Mouse (Mus musculus) lung, adult 2 months (tissue): ENCODE measurements around the gene Ptov1. TPM values are rescaled to one million over a fixed set of nuclear protein-coding genes. Genes with fewer than 3 reads are reported as not detected.

Experiments used
- DNase-seq: peaks from one replicate; pipeline ENCODE4 v3.0.0; 2022
- H3K4me1 ChIP-seq: fragments of 200-500 bp; 2 replicates; pipeline ENCODE4 v1.6.1; 2011; ENCODE audit warnings: low read length; ENCODE audit not compliant: control insufficient read depth, insufficient read depth
- H3K4me3 ChIP-seq: fragments of 200-500 bp; replicated peaks from 2 replicates; pipeline ENCODE3; 2011; ENCODE audit warnings: low read depth, mild to moderate bottlenecking, control low read depth, low read length; ENCODE audit errors: extremely low read depth
- CTCF ChIP-seq: fragments of 200-500 bp; IDR thresholded peaks from 2 replicates; pipeline ENCODE4 v1.5.1; 2011; ENCODE audit warnings: mild to moderate bottlenecking, low read length, control low read depth; ENCODE audit not compliant: insufficient read depth
- POLR2A ChIP-seq: fragments of 200-500 bp; IDR thresholded peaks from 2 replicates; pipeline ENCODE4 v1.6.1; 2011; ENCODE audit warnings: low read depth, mild to moderate bottlenecking, control low read depth, low read length, borderline replicate concordance; ENCODE audit errors: extremely low read depth
- WGBS: fragments of 180-500 bp; shearing (Covaris S2); methylation state at CpG from one replicate; pipeline ENCODE4 v1.1.7; 2018; 5-methylcytosine and 5-hydroxymethylcytosine counted together
- polyA plus RNA-seq: library from polyadenylated mRNA; depleted of rRNA; stranded (reverse); fragments of >200 nt; gene quantifications from 2 replicates; pipeline ENCODE4 v1.2.3, GENCODE M21; 2012

Ptov1 gene
- polyA plus RNA-seq, 1 experiment: 280 TPM

DNA sequence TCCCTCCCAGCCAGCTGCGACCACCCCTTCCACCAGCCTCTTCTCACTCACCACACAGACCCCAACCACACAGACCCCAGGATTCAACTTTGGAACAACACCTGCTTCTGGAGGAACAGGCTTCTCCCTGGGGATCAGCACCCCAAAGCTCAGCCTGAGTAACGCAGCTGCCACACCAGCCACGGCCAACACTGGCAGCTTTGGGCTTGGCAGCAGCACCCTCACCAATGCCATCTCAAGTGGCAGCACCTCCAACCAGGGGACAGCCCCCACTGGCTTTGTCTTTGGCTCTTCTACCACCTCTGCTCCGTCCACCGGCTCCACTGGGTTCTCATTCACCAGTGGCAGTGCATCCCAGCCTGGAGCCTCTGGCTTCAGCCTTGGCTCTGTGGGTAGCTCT, 40.9 kb downstream of the Ptov1 start:
- DNase-seq: no peak
- Histone ChIP-seq H3K4me1 (no peaks in the 10 kb centered on the region; the same call in 1 of the 2 replicates), H3K4me3 (no peak overlapping the region)
- WGBS: 93% methylated on average over 5 of the region's 5 CpGs
- TF ChIP-seq CTCF: no peak
- no peak for TF ChIP-seq POLR2A

DNA sequence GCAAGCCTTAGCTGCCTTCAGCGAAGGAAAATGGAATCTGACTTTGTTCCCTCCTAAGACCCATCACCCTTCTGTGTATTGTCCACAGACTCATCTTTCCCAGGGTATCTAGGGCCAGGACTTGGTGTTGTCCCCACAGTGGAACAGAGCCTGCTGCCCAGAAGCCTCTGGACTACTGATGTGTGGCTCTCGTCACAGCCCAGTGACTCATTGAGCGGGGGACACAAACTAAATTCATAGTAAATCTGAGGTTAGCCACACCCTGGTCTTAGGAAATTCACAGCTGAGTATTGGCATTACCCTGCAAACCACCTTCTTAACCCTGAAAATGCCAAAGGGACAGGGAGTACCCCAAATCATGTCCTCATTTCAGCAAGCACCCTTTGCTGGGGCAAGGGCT, 42.8 kb downstream of the Ptov1 start:
- no peak for DNase-seq
- TF ChIP-seq CTCF (no peak), POLR2A (no peak)
- H3K4me1 ChIP-seq: no peaks in the 10 kb centered on the region; the same call in 1 of the 2 replicates
- H3K4me3 ChIP-seq: no peak overlapping the region
- 68% methylated on average over 3 of the region's 3 CpGs for WGBS

DNA sequence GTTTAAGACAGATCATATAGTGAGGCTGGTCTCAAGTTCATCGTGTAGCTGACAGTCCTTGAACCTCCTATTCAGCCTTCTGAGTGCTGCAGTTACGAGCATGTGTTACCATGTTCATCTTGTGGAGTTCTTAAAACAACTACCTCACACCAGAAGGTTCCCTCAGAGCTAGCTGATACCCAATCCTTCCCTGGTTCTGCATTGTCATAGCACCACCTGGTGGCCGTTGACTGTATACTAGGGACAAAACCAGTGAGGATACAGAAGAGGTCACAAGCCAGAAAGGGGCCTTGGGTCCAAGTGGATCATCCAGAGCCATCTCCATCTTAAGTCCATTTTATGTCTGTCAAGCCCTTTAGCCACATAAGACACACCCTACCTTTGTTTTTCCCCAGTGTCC, 44.7 kb downstream of the Ptov1 start:
- WGBS: 7% methylated on average over 3 of the region's 3 CpGs
- DNase-seq: peak; percentile 75
- Histone ChIP-seq H3K4me1 (peaks cover 4% of the 10 kb centered on the region), H3K4me3 (no peak overlapping the region)
- TF ChIP-seq CTCF (peak; percentile 60), POLR2A (no peak)

DNA sequence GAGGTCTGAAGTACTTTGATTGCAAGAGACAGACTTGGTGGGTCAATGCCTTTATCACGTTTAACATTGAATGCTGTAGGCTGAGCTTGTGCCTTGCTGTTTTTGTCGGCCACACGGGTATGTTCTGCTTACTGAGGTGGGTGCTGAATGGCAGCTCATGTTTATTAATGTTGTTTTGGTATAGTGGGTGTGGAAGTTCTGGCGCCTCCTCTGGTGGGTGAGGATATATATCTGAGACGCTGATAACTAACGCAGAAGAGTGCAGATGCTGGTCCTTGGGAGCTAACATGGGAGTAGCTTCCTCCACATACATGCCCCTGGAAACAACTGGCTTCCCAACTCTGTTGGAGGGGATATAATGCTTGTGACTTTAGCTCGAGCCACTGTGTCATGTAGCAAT, 46.2 kb downstream of the Ptov1 start:
- no peak for DNase-seq
- no peak for TF ChIP-seq POLR2A
- TF ChIP-seq CTCF: no peak
- Histone ChIP-seq H3K4me1 (peaks cover 8% of the 10 kb centered on the region), H3K4me3 (no peak overlapping the region)
- 38% methylated on average over 7 of the region's 7 CpGs for WGBS

DNA sequence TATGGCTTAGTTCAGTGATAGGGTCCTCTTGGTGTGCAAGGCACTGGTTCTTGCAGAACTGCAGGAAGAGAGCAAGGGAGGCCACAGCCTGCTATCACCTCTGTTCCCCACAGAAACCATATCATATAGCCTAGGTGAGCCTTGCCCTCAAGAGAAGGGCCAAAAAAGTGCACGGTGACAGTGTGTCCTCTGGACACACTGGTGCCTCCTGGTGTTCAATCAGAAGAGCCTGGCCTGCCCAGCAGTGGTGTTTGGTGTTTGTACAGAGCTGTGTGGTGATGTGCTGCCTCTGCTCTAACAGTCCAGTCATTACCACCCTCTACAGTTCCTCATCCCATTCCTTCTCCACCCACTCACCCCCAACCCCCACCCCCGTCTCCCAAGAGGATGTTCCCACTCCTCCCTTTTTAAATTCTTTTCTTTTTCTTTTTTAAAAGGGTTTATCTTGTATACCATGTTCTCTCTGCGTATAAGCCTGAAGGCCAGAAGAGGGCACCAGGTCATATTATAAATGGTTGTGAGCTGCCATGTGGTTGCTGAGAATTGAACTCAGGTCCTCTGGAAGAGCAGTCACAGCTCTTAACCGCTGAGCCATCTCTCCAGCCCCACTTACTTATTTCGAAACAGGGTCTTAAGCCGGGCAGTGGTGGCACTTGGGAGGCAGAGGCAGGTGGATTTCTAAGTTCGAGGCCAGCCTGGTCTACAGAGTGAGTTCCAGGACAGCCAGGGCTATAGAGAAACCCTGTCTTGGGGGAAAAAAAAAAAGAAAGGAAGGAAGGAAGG, 47.7 kb downstream of the Ptov1 start:
- Histone ChIP-seq H3K4me3 (no peak overlapping the region), H3K4me1 (peaks cover 15% of the 10 kb centered on the region)
- TF ChIP-seq CTCF (peak; percentile 21; the same call in 1 of the 2 replicates), POLR2A (no peak)
- DNase-seq: peak; percentile 4
- 65% methylated on average over 7 of the region's 7 CpGs for WGBS

DNA sequence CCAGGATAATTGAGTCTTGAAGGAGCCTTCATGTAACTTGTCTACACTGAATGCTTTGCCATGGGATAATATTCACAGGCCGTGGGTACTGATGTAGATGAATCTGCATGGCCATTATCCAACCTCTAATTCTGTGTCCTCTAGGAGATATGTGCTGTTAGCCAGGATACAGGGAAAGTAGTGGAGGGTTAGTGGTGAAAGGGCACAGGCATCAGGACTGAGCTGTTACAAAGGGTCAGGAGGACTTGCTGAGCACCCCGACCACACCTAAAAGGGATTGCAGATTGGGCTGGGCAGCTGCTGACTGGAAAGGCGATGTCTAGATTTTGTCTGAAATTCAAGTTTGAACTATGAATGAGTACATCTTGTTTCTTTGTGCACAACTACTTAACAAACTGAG, 49.1 kb downstream of the Ptov1 start:
- TF ChIP-seq CTCF (no peak), POLR2A (no peak)
- Histone ChIP-seq H3K4me3 (no peak overlapping the region), H3K4me1 (peaks cover 15% of the 10 kb centered on the region)
- no peak for DNase-seq
- 77% methylated on average over 3 of the region's 3 CpGs for WGBS

DNA sequence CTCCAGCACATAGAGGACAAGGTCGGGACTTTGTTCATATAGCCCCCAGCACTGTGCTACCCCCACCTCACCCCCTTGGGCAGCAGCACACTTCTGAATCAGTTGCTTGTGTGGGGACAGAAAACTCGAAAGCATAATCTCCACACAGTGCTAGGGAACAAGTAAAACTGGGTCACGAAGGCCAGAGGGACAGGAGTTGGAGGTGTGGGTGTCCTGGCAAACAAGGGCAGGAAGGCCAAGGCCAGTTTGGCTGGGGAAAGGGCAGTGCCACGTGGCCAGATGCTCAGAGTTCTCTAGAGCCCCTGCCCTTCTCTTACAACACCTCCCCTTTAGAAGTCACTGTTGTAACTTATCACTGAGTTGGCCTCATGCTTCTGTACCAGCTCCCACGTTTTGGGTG, 49.7 kb downstream of the Ptov1 start:
- no peak overlapping the region for H3K4me3 ChIP-seq
- H3K4me1 ChIP-seq: peaks cover 18% of the 10 kb centered on the region
- TF ChIP-seq POLR2A: no peak
- 30% methylated on average over 5 of the region's 5 CpGs for WGBS
- peak; percentile 7 for DNase-seq

DNA sequence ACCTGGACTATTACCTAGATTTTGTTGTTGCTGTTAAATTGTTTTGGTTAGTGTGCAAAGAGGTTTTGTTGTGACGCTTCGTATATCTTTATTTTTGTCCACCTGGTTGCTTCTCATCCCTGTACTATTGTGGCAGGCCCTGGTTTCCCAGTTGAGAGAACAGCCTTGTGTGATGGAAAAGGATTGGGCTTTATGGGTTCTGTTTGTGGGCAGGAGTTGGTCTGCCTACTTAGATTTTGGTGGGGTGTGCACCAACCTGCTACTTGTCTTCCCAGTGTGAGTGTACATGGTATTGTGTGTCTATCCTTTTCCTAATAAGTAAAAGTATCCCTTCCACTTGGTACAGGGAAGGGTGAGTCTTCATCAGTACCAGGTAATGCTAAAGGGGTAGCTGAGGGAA, 50.2 kb downstream of the Ptov1 start:
- Histone ChIP-seq H3K4me1 (peaks cover 18% of the 10 kb centered on the region), H3K4me3 (no peak overlapping the region)
- DNase-seq: no peak
- 87% methylated on average over 2 of the region's 2 CpGs for WGBS
- TF ChIP-seq POLR2A (no peak), CTCF (no peak)

DNA sequence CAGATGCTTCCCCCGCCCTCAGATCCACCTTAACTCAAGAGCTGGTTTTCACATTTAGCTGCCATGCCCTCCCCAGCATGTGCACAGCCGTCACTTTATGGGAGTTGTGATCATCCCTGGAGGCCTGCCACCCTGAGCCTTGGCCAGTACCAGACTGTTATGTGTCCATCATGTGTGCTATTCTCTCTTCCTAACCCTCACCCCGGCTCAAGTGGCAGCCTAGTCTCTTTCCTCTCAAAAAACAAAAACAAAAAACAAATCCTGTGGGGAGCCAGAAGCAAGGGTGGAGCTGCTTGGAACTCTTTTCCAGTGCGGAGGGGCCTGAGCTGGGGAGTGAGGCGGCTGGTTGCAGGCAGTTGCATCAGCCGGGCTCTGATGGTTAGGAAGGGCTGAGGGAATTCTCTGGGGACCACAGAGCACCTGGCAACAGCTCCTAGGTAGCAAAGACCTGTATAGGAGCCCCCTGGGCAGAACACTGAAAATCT, 50.8 kb downstream of the Ptov1 start:
- peaks cover 18% of the 10 kb centered on the region for H3K4me1 ChIP-seq
- DNase-seq: peak; percentile 56
- 27% methylated on average over 6 of the region's 6 CpGs for WGBS
- TF ChIP-seq POLR2A (no peak), CTCF (no peak)
- H3K4me3 ChIP-seq: no peak overlapping the region

DNA sequence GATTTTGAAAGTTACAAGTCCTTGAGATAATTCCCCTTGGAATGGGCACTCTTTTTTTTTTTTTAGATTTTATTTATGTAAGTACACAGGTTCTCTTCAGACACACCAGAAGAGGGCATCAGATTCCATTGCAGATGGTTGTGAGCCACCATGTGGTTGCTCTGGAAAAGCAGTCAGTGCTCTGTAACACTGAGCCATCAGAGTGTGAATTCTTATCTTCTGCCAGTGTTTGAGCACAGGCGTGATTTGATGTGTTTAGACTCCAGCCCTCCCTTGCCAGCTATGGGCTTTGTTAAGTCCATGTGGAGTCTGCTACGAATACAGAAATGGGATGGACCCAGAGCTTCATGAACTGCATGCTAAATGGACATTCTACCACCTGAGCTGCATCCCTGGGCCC, 51.4 kb downstream of the Ptov1 start:
- DNase-seq: no peak
- Histone ChIP-seq H3K4me1 (peaks cover 18% of the 10 kb centered on the region), H3K4me3 (no peak overlapping the region)
- TF ChIP-seq CTCF: no peak
- TF ChIP-seq POLR2A: no peak
- 14% methylated on average over 2 of the region's 2 CpGs for whole genome bisulfite sequencing
